In the genomic region with DNA sequence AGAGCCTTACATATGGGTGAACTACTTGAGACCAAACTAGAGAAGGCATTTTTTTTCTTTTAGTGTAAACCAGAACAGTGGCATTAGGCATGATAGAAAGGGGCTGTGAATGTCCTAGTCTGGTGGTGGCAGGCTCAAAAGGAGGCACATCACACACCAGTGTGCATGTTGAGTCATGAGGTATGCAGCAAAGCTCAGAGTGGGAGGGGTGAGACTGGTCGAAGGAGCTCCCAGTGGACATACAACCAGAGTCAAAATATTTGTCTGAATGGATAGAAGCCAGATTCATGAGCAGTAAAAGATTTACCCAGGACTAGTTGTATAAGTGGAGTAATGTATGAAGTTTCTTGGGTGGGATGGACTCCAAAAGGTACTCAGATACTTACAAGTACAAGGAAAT, we compare ENCODE assay signal across 20 mouse cellular contexts. TPM values are rescaled to one million over a fixed set of nuclear protein-coding genes. Genes with fewer than 3 reads are reported as not detected.
DNase-seq lines count a peak whose midpoint lies in the region; ATAC-seq and TF ChIP-seq lines count a peak whose summit lies in the region.
"Had no signal": no experiment of that assay in that cellular context is flagged by ENCODE, and none has a peak within 500 bp of the region (broad histone marks: within the 10 kb centered on the region; RNA-seq: fewer than 3 reads in every experiment).

No protein-coding gene starts in this region.

- no peak overlapping the region for H3K9ac ChIP-seq in forebrain, embryonic 14.5 days (ENCODE audit: low read length)
- H3K9ac ChIP-seq: embryonic facial prominence, embryonic 12.5 days; forebrain, embryonic 13.5 days had no signal

- DNase-seq in 3T3-L1 (ENCODE audit: low read depth, low spot score) (peak; percentile 69), Patski (ENCODE audit: low read depth, low spot score) (no peak)
- peak; percentile 9 for DNase-seq in Muller cell, postnatal 12 days (ENCODE audit: inconsistent ontology term)
- DNase-seq in forebrain, embryonic 14.5 days (ENCODE audit: low spot score), result no peak
- no peak for DNase-seq in cerebellum, postnatal 14 days
- DNase-seq: adrenal gland, adult 2 months; adrenal gland, postnatal 10 days; adrenal gland, postnatal 25 days; B cell, adult 2 months; cerebellum, adult 11 months; cerebellum, adult 18-20 months; cerebellum, adult 8-10 months; cerebellum, adult 9-11 months; cerebellum, postnatal 25 days had no signal

- WGBS in forebrain, embryonic 14.5 days, result 78% methylated on average over 1 of the region's 1 CpGs

- in situ Hi-C loops in Patski (cut with MboI; ENCODE audit: low pct_unique_long_range_greater_than_20kb), result no loop called here

- peak; percentile 66 for ATAC-seq in Patski
- no peak for ATAC-seq in forebrain, embryonic 14.5 days
- ATAC-seq: CD4-positive, CD25-positive, alpha-beta regulatory T cell, adult 4 months; forebrain, embryonic 13.5 days; forebrain, embryonic 16.5 days had no signal

- no peaks in the 10 kb centered on the region for H3K36me3 ChIP-seq in forebrain, embryonic 14.5 days (ENCODE audit: control insufficient read depth, insufficient read depth, low read length)
- H3K36me3 ChIP-seq: embryonic facial prominence, embryonic 10.5 days; embryonic facial prominence, embryonic 12.5 days; G1E had no signal

- no peak overlapping the region for H3K4me2 ChIP-seq in forebrain, embryonic 14.5 days (ENCODE audit: low read length)
- H3K4me2 ChIP-seq: embryonic facial prominence, embryonic 12.5 days; forebrain, embryonic 13.5 days had no signal

- H3K27me3 ChIP-seq in Patski, result no peaks in the 10 kb centered on the region
- no peaks in the 10 kb centered on the region for H3K27me3 ChIP-seq in forebrain, embryonic 14.5 days (replicated peaks; ENCODE audit: control insufficient read depth, insufficient read depth, low read length)
- H3K27me3 ChIP-seq: embryonic facial prominence, embryonic 12.5 days; forebrain, embryonic 13.5 days had no signal

- no peaks in the 10 kb centered on the region for H3K9me3 ChIP-seq in forebrain, embryonic 14.5 days (replicated peaks; ENCODE audit: control insufficient read depth, low read length)
- H3K9me3 ChIP-seq: embryonic facial prominence, embryonic 10.5 days; embryonic facial prominence, embryonic 12.5 days; forebrain, embryonic 13.5 days; G1E had no signal

- no peak overlapping the region for H3K27ac ChIP-seq in forebrain, embryonic 14.5 days (ENCODE audit: low read depth, low read length)
- H3K27ac ChIP-seq: embryonic facial prominence, embryonic 10.5 days; embryonic facial prominence, embryonic 12.5 days; forebrain, embryonic 13.5 days had no signal

- no peak overlapping the region for H3K4me3 ChIP-seq in forebrain, embryonic 14.5 days (ENCODE audit: low read depth, low read length)
- H3K4me3 ChIP-seq: embryonic facial prominence, embryonic 10.5 days; embryonic facial prominence, embryonic 12.5 days; forebrain, embryonic 13.5 days had no signal

- H3K4me1 ChIP-seq in forebrain, embryonic 14.5 days (ENCODE audit: control insufficient read depth, insufficient read depth, low read length), result no peaks in the 10 kb centered on the region
- H3K4me1 ChIP-seq: embryonic facial prominence, embryonic 10.5 days; embryonic facial prominence, embryonic 12.5 days; forebrain, embryonic 13.5 days had no signal

- POLR2A ChIA-PET in Patski (lab: Charles Lee), result no interaction called here

- no peak for TF ChIP-seq CTCF in Patski (IDR thresholded peaks at IDR 0.05)

- CTCF ChIA-PET in Patski (lab: Charles Lee), result no interaction called here

RNA-seq across cellular contexts. Expression of a gene that starts 31.9 kb away (rescaled TPM):
- polyA plus RNA-seq in Patski (2021), result not detected
- polyA plus RNA-seq in forebrain, embryonic 14.5 days (2014; fragmentation: Nextera tagmentation; extraction: Ambion mirVana), result 13.3 and 27.6 TPM in 2 replicates
- polyA plus RNA-seq: CD4-positive, CD25-positive, alpha-beta regulatory T cell, adult 4 months; G1E had no signal

Comparison
In these comparisons a context has a peak if more than half of its experiments do, and no peak if none do; other contexts are left out.
1. DNase-seq: peak in 3T3-L1 (single experiment) and Muller cell, postnatal 12 days (single experiment); none in Patski (single experiment), forebrain, embryonic 14.5 days (single experiment) and cerebellum, postnatal 14 days (0 of 2).
2. RNA of a gene that starts 31.9 kb away (polyA plus RNA-seq): 13.3 to 27.6 TPM in forebrain, embryonic 14.5 days; not detected in Patski (single experiment); every median in the first group is over 10 times any median in the second.